Mouse (Mus musculus) adrenal gland, postnatal 10 days (tissue): ENCODE measurements around the gene Fgd2. TPM values are rescaled to one million over a fixed set of nuclear protein-coding genes. Genes with fewer than 3 reads are reported as not detected.
A peak's percentile ranks its signal among the peaks of the same experiment; 100 is the strongest.
"Not testable (repeated sequence)": the region's sequence is repeated elsewhere in the genome, so short reads cannot be mapped to it uniquely, and the experiment has no call there.

Experiments used
- DNase-seq: peaks from one replicate; pipeline ENCODE4 v3.0.0; 2021; ENCODE audit warnings: mixed read lengths
- total RNA-seq, 2 experiments: library from RNA; stranded (reverse); gene quantifications; 2 replicates each; pipeline ENCODE4 v1.2.3; 2021

Gene Fgd2
- total RNA-seq, 2 experiments from 2014 or later = 4.6 to 7.4 TPM

GRCm38 (mm10) chr17:29336266-29336990 is 24.3 kb upstream of the Fgd2 start:
- peak; percentile 56 for DNase-seq

GRCm38 (mm10) chr17:29337979-29338823 is 22.5 kb upstream of the Fgd2 start:
- peak; percentile 57 for DNase-seq

- DNase-seq = peak; percentile 75
Observed at GRCm38 (mm10) chr17:29339170-29339768, 21.4 kb upstream of the Fgd2 start.

GRCm38 (mm10) chr17:29340406-29341261 is 20.1 kb upstream of the Fgd2 start:
- DNase-seq = no peak

- DNase-seq = peak; percentile 71
Observed at GRCm38 (mm10) chr17:29341591-29342003, 19.1 kb upstream of the Fgd2 start.

GRCm38 (mm10) chr17:29342010-29342910 is 18.5 kb upstream of the Fgd2 start:
- peak; percentile 55 for DNase-seq

GRCm38 (mm10) chr17:29343241-29343640 is 17.5 kb upstream of the Fgd2 start:
- DNase-seq = no peak

GRCm38 (mm10) chr17:29345272-29345671 is 15.4 kb upstream of the Fgd2 start:
- DNase-seq = no peak

- DNase-seq = no peak
Observed at GRCm38 (mm10) chr17:29346496-29347125, 14.1 kb upstream of the Fgd2 start.

- DNase-seq = no peak
Observed at GRCm38 (mm10) chr17:29347126-29347644, 13.5 kb upstream of the Fgd2 start.

- DNase-seq = peak; percentile 100
Observed at GRCm38 (mm10) chr17:29347645-29348256, 13.0 kb upstream of the Fgd2 start, which contains the start of gene Mtch1. Mtch1 (minus strand) TSS chr17:29347934.

- DNase-seq = no peak
Observed at GRCm38 (mm10) chr17:29348996-29349395, 11.7 kb upstream of the Fgd2 start.

- not testable (repeated sequence) for DNase-seq
Observed at GRCm38 (mm10) chr17:29351056-29351455, 9.7 kb upstream of the Fgd2 start.

GRCm38 (mm10) chr17:29355461-29355840 is 5.3 kb upstream of the Fgd2 start:
- DNase-seq = peak; percentile 48

GRCm38 (mm10) chr17:29355841-29356478 is 4.8 kb upstream of the Fgd2 start:
- peak; percentile 89 for DNase-seq

- DNase-seq = peak; percentile 83
Observed at GRCm38 (mm10) chr17:29356479-29356856, 4.2 kb upstream of the Fgd2 start.

- DNase-seq = no peak
Observed at GRCm38 (mm10) chr17:29356882-29357281, 3.8 kb upstream of the Fgd2 start.

- DNase-seq = no peak
Observed at GRCm38 (mm10) chr17:29358928-29359327, 1.8 kb upstream of the Fgd2 start.
